Mouse (Mus musculus) small intestine, adult 2 months (tissue): ENCODE measurements around the gene Phlpp1. TPM values are rescaled to one million over a fixed set of nuclear protein-coding genes. Genes with fewer than 3 reads are reported as not detected.

Experiments
- H3K27ac ChIP-seq: fragments of 200-500 bp; 2 replicates; pipeline ENCODE4 v1.5.1; 2012; ENCODE audit warnings: low read depth, low read length, control low read depth, inconsistent platforms; ENCODE audit not compliant: insufficient read depth
- H3K27me3 ChIP-seq: fragments of 200-500 bp; 2 replicates; pipeline ENCODE4 v1.6.1; 2012; ENCODE audit warnings: mild to moderate bottlenecking, moderate library complexity, low read length, inconsistent platforms; ENCODE audit not compliant: control insufficient read depth, insufficient read depth
- H3K36me3 ChIP-seq: fragments of 200-500 bp; 2 replicates; pipeline ENCODE4 v1.6.1; 2012; ENCODE audit warnings: mild to moderate bottlenecking, low read length, control low read depth, inconsistent platforms; ENCODE audit not compliant: control insufficient read depth, insufficient read depth
- H3K4me1 ChIP-seq: fragments of 200-500 bp; 2 replicates; pipeline ENCODE4 v1.6.1; 2012; ENCODE audit warnings: low read length, inconsistent platforms, mixed read lengths; ENCODE audit not compliant: control insufficient read depth, insufficient read depth, insufficient read length
- H3K4me3 ChIP-seq: fragments of 200-500 bp; 2 replicates; pipeline ENCODE4 v1.5.1; 2012; ENCODE audit warnings: low read depth, mild to moderate bottlenecking, control low read depth, inconsistent platforms, low read length, moderate library complexity
- CTCF ChIP-seq: fragments of 200-500 bp; IDR thresholded peaks from 2 replicates; pipeline ENCODE4 v1.5.1; 2012; ENCODE audit warnings: low read depth, mild to moderate bottlenecking, control low read depth, inconsistent platforms, low read length, moderate library complexity, mixed read lengths; ENCODE audit not compliant: insufficient replicate concordance, insufficient read length; ENCODE audit errors: extremely low read depth
- POLR2A ChIP-seq: fragments of 200-500 bp; IDR thresholded peaks from 2 replicates; pipeline ENCODE4 v1.6.1; 2012; ENCODE audit warnings: low read depth, mild to moderate bottlenecking, control low read depth, inconsistent platforms, low read length, moderate library complexity
- WGBS: fragments of 180-500 bp; shearing (Covaris S2); methylation state at CpG from one replicate; pipeline ENCODE4 v1.1.7; 2018; 5-methylcytosine and 5-hydroxymethylcytosine counted together
- polyA plus RNA-seq: library from polyadenylated mRNA; depleted of rRNA; stranded (reverse); fragments of >200 nt; gene quantifications from 2 replicates; pipeline ENCODE4 v1.2.3, GENCODE M21; 2012

Gene Phlpp1
- polyA plus RNA-seq, 1 experiment, result 6.5 TPM

- Histone ChIP-seq H3K4me1 (peaks cover 2% of the 10 kb centered on the region; the same call in 1 of the 2 replicates), H3K27ac (no peak overlapping the region), H3K4me3 (no peak overlapping the region), H3K27me3 (no peaks in the 10 kb centered on the region), H3K36me3 (no peaks in the 10 kb centered on the region)
- WGBS, result 71% methylated on average over 5 of the region's 5 CpGs
- TF ChIP-seq CTCF (no peak), POLR2A (no peak)
Measured at GRCm38 (mm10) chr1:106208581-106208980, 37.0 kb downstream of the Phlpp1 start.

GRCm38 (mm10) chr1:106210461-106210860 is 38.9 kb downstream of the Phlpp1 start:
- Histone ChIP-seq H3K27ac (no peak overlapping the region), H3K4me1 (no peaks in the 10 kb centered on the region), H3K36me3 (no peaks in the 10 kb centered on the region), H3K27me3 (no peaks in the 10 kb centered on the region), H3K4me3 (no peak overlapping the region)
- 80% methylated on average over 3 of the region's 3 CpGs for WGBS
- no peak for TF ChIP-seq POLR2A
- TF ChIP-seq CTCF, result no peak

GRCm38 (mm10) chr1:106211146-106211545 is 39.6 kb downstream of the Phlpp1 start:
- no peaks in the 10 kb centered on the region for H3K27me3 ChIP-seq
- TF ChIP-seq CTCF (no peak), POLR2A (no peak)

GRCm38 (mm10) chr1:106220431-106220830 is 48.9 kb downstream of the Phlpp1 start:
- WGBS, result 79% methylated on average over 6 of the region's 6 CpGs

More at GRCm38 (mm10) chr1:106211146-106211545, 39.6 kb downstream of the Phlpp1 start:
- WGBS, result 86% methylated on average over 5 of the region's 5 CpGs
- H3K36me3 ChIP-seq, result no peaks in the 10 kb centered on the region
- H3K27ac ChIP-seq, result no peak overlapping the region
- no peak overlapping the region for H3K4me3 ChIP-seq
- no peaks in the 10 kb centered on the region for H3K4me1 ChIP-seq

GRCm38 (mm10) chr1:106221371-106221770 is 49.8 kb downstream of the Phlpp1 start:
- H3K27ac ChIP-seq, result no peak overlapping the region
- no peaks in the 10 kb centered on the region for H3K4me1 ChIP-seq
- no peak overlapping the region for H3K4me3 ChIP-seq
- TF ChIP-seq CTCF, result no peak
- no peak for TF ChIP-seq POLR2A
- no peaks in the 10 kb centered on the region for H3K27me3 ChIP-seq
- no peaks in the 10 kb centered on the region for H3K36me3 ChIP-seq
- 94% methylated on average over 1 of the region's 1 CpGs for WGBS

More at GRCm38 (mm10) chr1:106220431-106220830, 48.9 kb downstream of the Phlpp1 start:
- no peak overlapping the region for H3K4me3 ChIP-seq
- TF ChIP-seq POLR2A, result no peak
- no peak for TF ChIP-seq CTCF
- H3K27ac ChIP-seq, result no peak overlapping the region
- H3K27me3 ChIP-seq, result no peaks in the 10 kb centered on the region
- no peaks in the 10 kb centered on the region for H3K36me3 ChIP-seq
- no peaks in the 10 kb centered on the region for H3K4me1 ChIP-seq

- H3K27ac ChIP-seq, result no peak overlapping the region
- WGBS, result 51% methylated on average over 2 of the region's 2 CpGs
- TF ChIP-seq POLR2A (no peak), CTCF (no peak)
- H3K27me3 ChIP-seq, result no peaks in the 10 kb centered on the region
- no peaks in the 10 kb centered on the region for H3K4me1 ChIP-seq
- no peak overlapping the region for H3K4me3 ChIP-seq
- no peaks in the 10 kb centered on the region for H3K36me3 ChIP-seq
Measured at GRCm38 (mm10) chr1:106221964-106222363, 50.4 kb downstream of the Phlpp1 start.

GRCm38 (mm10) chr1:106226613-106227012 is 55.1 kb downstream of the Phlpp1 start:
- TF ChIP-seq CTCF (no peak), POLR2A (no peak)
- WGBS, result 92% methylated on average over 7 of the region's 7 CpGs
- Histone ChIP-seq H3K4me3 (no peak overlapping the region), H3K27me3 (no peaks in the 10 kb centered on the region), H3K36me3 (no peaks in the 10 kb centered on the region), H3K4me1 (no peaks in the 10 kb centered on the region), H3K27ac (no peak overlapping the region)

- Histone ChIP-seq H3K27me3 (no peaks in the 10 kb centered on the region), H3K36me3 (no peaks in the 10 kb centered on the region), H3K4me1 (no peaks in the 10 kb centered on the region), H3K27ac (no peak overlapping the region), H3K4me3 (no peak overlapping the region)
- no peak for TF ChIP-seq POLR2A
- TF ChIP-seq CTCF, result no peak
- WGBS, result 42% methylated on average over 3 of the region's 3 CpGs
Measured at GRCm38 (mm10) chr1:106230313-106230712, 58.8 kb downstream of the Phlpp1 start.
